Mouse (Mus musculus): ENCODE measurements around the gene Snx7.

- TF ChIP-seq CTCF (IDR thresholded peaks at IDR 0.05; ENCODE audit: control insufficient read depth, insufficient read depth, insufficient read length) (no peak), CEBPB (IDR thresholded peaks at IDR 0.05; ENCODE audit: low read depth) (no peak), USF1 (IDR thresholded peaks at IDR 0.05; ENCODE audit: low read depth) (no peak), MAX (IDR thresholded peaks at IDR 0.05) (no peak), MYOD1 (IDR thresholded peaks at IDR 0.05; ENCODE audit: control insufficient read depth, insufficient read length, low read depth) (no peak), MYOG (IDR thresholded peaks at IDR 0.05; ENCODE audit: control insufficient read depth, extremely low read depth, insufficient read length) (no peak)
Measured at GRCm38 (mm10) chr3:117862951-117863350, 5.8 kb downstream of the Snx7 start.
